Mouse (Mus musculus) left cerebral cortex, postnatal 10 days (tissue): ENCODE measurements at regions not wholly inside any gene's neighbourhood (a gene's known extent, or its start where the extent isn't known, plus 50 kb on each side); places are given as distances from the start of the nearest gene placed in this dataset.

Experiments used
- DNase-seq, 2 experiments: peaks; one replicate each; pipeline ENCODE4 v3.0.0; 2021 to 2022; ENCODE audit warnings: low spot score in 2 of 2, mixed read lengths in 1 of 2; ENCODE audit errors: extremely low spot score in 1 of 2
- intact Hi-C: fragments of 180-260 bp; cut with DNase I; formaldehyde crosslinking; loops from one replicate; pipeline ENCODE4 v1.15.1; 2025

DNA sequence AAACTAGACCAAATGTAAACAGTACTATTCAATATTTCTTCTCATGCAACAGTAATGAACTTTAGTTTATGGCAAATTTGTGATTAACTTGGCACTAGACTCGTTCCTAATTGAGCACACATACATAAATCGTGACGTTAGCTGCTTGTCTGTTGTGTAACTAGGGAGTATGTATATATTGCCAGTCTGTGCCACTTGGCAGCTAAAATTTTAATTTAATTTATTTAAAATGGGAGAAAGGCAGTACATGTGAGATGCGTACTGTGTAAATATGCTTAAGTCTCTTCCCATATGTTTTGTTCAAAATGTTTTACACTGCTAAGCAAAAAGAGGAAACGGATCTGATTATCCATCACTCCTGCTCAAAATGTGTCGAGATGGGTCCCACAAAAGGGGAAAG, 553.1 kb downstream of the Rwdd3 start:
- no peak for DNase-seq
- intact Hi-C loops, result no loop called here

DNA sequence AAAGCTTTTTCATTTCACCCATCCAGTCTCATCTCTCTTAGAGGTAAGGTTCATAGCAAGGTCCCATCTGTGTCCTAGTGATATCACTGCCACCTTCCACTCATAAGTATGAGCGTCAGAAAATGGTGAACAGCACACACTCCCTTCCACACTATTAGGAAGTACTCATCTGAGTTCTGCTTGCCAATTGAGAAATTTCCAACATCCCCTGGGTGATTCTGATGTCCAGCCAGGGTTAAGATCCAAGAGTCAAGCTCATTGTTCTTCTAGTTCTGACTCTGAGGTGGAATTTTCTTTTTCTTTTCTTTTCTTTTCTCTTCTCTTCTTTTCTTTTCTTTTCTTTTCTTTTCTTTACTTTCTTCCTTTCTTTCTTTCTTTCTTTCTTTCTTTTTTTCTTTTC, 577.3 kb downstream of the Rwdd3 start:
- intact Hi-C loops, result no loop called here
- no peak for DNase-seq

DNA sequence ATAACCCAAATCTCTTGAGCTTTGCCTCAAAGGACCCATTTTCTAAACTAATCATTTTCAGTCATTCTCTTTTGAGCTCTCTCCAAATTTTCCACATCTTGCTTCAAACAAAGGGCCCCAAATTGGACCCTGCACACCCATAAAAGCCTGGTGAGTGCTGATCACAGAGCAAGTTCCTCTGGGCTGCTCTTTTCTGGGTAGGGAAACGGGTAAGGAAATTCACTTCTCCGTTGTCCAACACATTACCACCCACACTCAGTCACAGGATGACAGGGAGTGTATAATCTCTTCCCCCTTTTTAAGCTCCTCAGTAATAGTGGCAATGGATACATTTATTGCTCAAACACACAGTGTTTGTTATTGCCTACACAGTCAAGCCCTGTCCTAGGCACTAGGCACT, 580.3 kb downstream of the Rwdd3 start:
- intact Hi-C loops, result no loop called here
- no peak for DNase-seq

DNA sequence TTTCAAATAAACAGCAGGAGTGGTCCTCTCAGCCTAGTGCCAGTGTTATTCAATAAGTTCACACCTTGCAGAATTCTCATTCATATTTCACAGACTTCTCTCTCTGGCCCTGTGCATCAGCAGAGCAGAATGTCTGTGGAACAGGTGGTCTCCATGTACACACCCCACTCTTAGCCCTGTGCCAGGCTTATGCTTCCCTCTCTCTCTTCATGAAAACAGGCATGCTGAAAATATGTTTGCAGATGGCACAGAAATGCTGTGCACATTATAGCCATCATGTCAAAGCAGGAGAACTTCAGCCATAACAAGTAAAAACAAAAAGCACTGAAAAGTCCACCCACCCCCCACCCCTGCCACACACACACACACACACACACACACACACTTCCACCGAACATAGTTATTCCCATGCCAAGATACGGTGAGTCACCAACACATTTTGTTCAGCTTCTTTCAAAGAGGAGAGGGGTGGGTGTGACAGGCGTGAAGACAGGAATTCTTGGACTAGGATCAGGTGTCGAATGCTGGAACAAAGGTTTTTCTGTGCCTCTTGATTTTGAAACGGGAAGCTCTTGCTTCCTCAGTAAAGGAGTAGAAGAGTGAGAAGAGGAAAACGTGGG, 600.6 kb downstream of the Rwdd3 start:
- peak; percentile 15 to 25 for DNase-seq
- intact Hi-C loops, result no loop called here

DNA sequence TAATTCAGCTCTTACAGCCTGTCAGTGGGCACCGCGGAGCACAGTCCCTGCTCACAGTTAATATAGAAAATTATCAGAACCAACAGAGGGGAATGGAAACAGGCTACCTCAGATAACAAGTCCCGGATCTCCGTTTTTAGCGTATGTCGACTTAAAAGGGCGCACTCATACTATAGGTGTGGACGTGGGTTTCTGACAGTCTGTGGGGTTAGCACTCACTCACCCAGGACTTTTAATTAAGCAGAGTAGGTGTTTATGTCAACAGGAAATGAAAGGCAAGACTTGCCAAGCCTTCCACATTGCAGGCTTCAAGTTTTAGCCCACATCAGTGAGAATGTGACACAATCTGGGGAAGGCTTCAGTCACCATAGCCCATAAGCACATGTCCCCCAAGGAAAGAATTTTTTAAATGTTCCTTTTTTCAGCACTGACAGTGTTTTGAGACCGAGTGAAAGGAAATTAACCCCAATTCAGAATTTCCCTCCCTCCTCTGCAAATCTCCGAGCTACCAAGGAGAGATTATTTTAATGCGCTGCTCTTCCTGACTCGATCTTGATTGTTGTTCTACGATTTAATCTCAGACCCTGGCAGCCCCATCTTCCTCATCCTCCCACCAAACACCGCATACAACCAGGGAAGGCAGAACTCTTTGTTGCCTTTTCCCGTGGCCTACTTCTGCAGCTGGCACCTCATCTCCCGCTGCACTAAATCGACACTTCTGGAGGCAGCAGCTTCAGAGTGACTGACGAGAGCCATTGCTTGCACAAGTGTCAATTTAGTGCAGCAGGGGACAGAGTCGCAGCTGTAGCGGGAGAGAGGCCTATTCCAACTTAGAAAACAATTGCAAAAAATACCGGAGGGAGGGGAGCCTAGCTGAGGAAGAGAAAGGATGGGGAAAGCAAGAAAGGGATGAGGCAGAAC, 629.7 kb downstream of the Rwdd3 start:
- intact Hi-C loops, result no loop called here
- DNase-seq, result no peak

DNA sequence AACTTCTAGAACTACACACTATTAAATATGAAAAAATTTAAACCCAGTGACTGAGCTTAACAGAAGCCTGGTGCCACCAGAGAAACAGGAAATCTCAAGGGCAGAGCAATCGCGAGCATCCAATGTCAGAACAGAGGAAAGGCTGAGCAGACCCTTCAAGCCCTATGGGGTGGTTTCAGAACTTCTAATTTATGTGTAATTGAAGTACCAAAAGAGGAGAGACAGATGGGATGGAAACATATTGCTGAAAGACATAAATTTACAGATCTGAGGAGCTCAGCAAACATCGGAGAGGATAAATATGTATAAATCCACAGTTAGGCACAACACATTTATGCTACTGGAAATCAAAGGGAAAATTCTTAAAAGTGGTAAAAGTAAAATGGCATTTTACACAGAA, 637.6 kb downstream of the Rwdd3 start:
- DNase-seq, result no peak
- intact Hi-C loops, result no loop called here

DNA sequence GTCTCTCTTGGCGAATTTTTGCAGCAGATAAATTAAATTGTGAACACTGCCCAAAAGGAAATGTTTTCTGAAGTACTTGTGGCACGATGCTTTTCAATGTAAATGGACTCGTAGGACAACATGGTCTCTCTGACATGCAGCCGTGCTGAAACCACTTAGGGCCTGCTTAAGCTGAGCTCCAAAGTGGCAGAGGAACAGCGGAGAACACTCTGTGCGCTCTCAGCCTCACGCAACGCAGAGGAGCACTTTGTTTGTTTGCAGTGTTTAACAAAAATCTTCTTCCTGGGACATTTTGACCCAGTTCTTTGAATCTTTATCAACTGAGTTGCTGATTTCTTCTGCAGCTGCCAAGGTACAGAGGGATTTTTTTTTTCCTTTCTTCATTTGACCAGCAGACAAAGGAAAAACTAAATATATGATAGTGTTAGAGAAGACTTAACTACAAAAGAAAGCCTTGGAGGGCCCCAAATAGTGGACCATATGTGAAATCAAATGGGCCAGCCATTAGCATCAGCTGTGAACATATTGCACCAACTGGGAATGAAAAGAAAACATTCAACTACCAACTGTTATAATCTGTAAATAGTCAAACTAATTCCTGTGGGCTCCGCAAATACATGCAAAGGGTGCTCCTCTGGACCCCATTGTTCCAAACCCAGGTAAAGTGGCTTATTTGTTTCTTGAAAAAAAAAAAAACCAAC, 639.5 kb downstream of the Rwdd3 start:
- intact Hi-C loops, result no loop called here
- no peak for DNase-seq

DNA sequence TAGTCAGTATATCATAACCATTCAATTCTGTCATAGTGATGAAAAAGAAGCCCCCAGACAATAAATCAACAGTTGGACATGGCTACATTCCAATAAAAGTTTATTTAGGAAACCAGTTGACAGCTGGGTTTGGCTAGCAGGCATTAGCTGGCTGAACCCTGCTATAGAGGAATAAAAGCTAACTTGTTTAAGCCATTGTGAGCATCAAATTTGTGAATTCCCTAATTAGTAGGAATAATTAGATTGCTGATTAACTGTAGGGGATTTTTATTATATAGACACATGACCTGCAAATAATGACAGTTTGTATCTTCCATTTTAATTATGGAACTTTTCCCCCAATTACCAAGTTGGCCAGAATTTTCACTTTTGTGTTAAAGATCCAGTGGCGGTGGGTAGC, 659.8 kb downstream of the Rwdd3 start:
- DNase-seq, result no peak

DNA sequence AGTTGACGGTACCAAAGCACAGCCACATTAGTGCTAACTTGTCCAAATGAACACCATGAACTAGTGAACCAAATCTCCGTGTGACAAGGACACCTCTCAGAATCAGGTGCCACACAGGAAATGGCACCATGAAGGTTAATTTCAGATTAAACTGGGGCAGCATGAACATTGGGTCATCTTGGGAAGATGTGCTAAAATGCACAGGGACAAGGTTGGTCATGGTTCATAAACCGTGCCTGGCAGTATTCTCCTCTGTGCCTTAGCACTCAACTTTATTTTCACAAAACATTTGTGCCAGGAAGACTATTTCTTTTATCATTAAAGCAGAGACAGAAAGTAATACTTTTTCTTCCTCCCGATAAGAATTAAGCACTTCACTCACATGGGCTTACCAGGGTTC, 672.6 kb downstream of the Rwdd3 start:
- no peak for DNase-seq
- intact Hi-C loops, result no loop called here

More for the DNA sequence above, 659.8 kb downstream of the Rwdd3 start:
- intact Hi-C loops, result no loop called here

DNA sequence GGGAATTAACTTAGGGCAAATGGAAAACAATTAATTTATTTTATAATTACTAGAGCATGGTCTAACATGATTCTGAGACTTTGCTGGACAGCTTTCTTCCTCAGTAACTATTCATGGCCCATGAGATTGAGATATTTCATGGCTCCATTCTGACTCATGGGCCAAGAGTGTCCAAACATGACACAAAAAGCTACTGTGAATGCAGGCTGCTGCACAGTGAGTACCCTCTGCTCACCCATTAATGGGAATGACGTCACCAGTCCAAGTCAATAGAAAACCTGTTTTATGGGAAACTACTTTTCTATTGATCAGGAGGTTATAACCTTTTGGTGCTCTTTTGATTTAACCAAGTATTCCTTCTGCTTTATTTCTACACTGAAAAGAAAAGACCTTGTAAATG, 693.6 kb downstream of the Rwdd3 start:
- intact Hi-C loops, result no loop called here
- no peak for DNase-seq

DNA sequence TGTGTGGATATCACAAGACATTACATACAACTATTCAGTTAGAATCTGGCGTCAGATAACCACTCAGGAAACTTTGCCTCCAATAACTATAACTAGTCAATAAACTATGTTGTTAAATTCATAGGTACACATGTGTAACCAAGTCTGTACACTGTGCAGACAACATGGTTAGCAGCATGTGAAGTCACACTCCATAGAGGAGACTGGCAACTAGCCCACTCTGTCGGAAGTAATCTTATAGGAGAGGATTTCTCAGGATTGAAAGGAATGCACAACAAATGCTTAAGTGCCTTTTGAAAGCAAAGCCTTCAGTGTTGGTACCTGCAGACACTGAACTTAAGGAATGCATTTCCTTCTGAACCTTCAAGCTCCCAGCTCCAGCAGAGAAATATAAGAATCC, 693.0 kb upstream of the Ptbp2 start:
- intact Hi-C loops, result no loop called here
- no peak for DNase-seq

DNA sequence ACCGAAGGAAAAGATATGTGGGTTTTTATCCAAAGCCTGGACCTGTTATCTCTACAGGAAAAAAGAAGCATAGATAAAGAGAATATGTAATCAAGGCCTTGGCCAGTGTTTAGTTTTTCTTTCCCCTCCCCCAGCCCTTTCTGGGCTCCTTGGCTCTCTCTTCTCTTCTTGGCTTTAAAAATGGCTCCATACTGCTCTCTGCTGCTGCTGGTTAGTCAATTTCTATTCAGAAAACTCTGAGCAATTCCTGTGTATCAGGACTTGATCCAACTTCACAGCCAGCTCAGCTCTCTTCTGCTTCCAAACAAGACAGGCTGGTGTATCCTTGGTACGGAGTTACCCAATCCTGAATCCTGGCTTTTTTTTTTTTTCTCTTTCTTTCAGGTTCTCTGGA, 689.4 kb upstream of the Ptbp2 start:
- intact Hi-C loops, result no loop called here
- DNase-seq, result peak; percentile 34 to 81

DNA sequence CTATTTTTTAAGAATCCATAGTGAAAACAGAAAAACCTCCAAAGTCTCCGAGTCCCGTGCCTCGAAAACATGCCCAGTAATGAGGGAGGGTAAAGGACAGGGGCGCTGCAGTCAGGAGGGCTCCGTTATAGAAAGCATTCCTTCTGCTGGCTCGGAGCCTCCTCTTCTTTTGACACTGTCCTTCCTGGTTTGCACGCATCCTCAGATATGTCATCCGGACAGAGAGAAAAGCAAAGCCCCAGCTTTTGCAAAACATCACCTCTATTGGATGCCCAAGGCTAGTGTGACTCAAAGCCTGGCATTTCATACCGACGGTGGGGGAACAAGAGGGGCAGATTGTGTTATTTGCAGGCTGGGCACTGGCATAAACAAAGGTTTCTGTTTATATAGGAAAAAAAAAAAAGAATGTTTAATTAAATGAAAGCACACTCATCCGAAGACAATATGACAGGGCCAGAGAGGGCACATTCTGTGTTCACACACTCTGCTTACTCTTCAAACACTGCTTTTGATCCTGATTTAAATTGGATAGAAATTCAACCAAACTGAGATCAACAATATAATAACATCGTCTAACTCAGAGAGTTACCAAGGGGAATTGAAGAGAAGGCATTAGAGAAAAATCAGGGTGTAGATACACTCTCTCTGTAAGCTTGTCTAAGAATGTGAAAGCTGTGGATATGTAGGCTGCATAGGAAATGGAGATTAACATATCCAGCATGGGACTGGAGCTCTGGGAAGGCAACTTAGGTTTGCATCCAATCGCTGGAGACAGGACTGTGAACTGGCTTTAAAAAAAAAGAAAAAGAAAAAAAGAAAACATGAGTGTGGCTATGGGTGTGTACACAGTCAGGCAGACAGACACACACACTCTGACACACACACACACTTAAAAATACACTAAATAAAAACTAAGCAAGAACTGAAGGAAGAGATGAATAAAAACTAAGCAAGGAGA, 688.7 kb upstream of the Ptbp2 start:
- intact Hi-C loops, result no loop called here
- DNase-seq, result peak in 1 of 2 experiments; percentile 9

DNA sequence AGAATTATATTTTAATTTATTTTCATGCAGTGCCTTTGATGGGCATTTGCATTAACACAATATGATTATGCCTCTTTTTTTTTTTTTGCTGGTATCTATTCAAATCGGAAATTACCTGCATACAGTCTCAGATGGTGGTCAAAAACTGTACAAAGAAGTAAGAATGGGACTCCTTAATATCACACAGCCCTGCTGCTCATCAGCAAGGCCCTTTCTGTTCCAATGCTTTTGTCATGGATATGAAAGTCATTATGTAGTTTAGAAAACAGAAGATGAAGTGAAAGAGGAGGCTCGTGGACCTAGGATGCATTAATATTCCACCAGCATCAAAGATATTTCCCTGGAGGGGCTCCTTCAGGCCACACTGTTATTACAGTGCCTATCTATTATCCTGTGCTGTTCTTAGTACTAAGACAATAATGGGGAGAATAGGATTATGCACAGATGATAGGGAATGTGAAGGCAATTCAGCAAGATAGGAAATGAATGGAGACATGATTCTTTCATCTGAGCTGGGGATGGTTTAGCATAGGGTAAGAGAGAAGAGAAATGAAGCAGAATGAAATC, 687.7 kb upstream of the Ptbp2 start:
- DNase-seq, result no peak
- intact Hi-C loops, result no loop called here

DNA sequence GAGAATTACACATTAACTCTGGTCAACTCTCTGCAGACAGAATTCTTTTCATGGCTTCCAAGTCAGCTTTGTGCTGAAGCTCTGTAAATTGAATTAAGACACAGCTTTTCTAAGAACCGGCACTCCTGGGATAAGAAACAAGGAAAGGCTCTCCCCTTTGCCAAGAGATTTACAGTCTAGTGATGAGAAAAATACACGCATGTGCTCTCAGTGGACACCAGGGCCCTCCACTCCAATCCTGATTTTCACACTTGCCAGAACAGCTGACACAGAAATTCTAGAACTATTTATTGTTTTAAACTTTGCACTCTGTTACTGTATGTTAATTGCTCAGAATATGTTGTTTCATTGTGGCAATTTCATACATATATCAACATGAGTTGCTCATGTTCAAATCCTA, 684.6 kb upstream of the Ptbp2 start:
- no peak for DNase-seq
- intact Hi-C loops, result loop anchor here (10.0 kb wide), 1 partner anchor 254 kb away; no protein-coding TSS in a partner anchor

DNA sequence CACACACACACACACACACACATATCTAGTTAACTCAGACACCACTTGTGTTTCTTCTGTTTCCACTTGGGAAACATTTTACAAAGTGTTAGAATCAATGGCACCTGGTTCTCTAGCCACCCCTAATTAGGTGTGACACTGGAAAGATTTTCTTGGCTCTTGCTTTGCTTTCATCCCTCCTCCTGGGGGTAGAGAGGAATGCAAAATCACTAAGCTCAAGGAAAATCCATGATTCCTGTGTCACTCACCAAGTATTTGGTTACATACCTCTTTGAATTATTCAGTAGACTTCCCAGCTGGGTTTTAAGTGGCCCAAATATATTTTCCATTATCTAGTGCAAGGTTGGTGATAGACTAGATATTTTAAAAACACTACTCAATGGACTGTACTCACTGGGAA, 676.5 kb upstream of the Ptbp2 start:
- intact Hi-C loops, result loop anchor here (10.0 kb wide), 1 partner anchor 246 kb away; no protein-coding TSS in a partner anchor
- DNase-seq, result no peak

DNA sequence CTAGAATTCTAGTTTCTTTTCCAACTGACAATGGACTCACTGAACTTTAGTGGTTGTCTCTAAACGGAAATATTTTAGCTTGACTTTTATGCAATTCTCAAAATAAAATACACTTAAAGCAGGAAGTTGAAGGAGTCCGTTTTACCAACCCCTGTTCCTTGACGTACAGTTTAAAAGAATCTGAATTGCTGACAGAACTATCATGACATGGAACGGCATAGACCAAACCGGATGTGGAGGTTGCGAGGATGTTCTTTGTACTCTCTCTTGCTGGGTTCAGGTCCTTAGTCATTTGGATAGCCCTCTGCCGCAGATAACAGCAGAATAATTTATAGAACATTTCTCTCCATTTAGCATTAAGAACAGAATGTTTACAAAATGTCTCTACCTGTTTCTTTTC, 673.6 kb upstream of the Ptbp2 start:
- no peak for DNase-seq
- intact Hi-C loops, result no loop called here

DNA sequence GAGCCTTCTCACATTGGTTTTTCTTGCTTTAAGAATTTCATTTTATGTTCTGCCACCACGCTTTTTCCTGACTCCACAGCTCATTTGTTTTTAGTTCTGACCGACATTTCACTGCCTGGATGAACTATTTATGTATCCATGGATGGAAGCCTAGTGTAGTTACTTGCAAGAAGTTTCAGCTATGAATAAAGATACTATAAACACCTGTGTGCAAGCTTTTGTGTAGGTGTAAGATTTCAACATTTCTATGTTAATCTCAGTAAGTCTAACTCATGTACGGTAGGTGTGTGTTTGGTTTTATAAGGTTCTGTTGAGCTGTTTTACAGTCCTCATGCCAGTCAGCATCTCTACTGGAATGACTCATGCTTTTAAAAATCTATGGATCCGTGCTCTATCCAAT, 656.9 kb upstream of the Ptbp2 start:
- intact Hi-C loops, result no loop called here
- DNase-seq, result peak in 1 of 2 experiments; percentile 16
